Mouse (Mus musculus) CH12.LX (cell line): ENCODE measurements at regions not wholly inside any gene's neighbourhood (a gene's known extent, or its start where the extent isn't known, plus 50 kb on each side); places are given as distances from the start of the nearest gene placed in this dataset.

ENCODE experiments used
- DNase-seq: peaks from one replicate; pipeline ENCODE4 v3.0.0-alpha.2; 2013; ENCODE audit errors: extremely low read depth
- H3K27ac ChIP-seq: 2 replicates; pipeline ENCODE4 v1.5.1; 2012; ENCODE audit warnings: low read depth, mild to moderate bottlenecking, control low read depth, moderate library complexity; ENCODE audit not compliant: insufficient read depth
- H3K27me3 ChIP-seq: replicated peaks from 2 replicates; pipeline ENCODE3; 2012; ENCODE audit warnings: inconsistent platforms
- H3K36me3 ChIP-seq, 2 experiments: replicated peaks in 1 of 2; 2 replicates each; pipeline versions ENCODE3 to v1.6.1; 2012; ENCODE audit warnings: inconsistent platforms in 1 of 2, low read length in 1 of 2, mild to moderate bottlenecking in 1 of 2, mixed read lengths in 1 of 2, moderate library complexity in 1 of 2; ENCODE audit not compliant: control insufficient read depth in 1 of 2, insufficient read depth in 1 of 2
- H3K4me1 ChIP-seq, 2 experiments: 2 replicates each; pipeline ENCODE4 v1.6.1; 2012; ENCODE audit warnings: inconsistent platforms in 1 of 2, moderate library complexity in 1 of 2; ENCODE audit not compliant: insufficient read depth in 2 of 2, control insufficient read depth in 1 of 2
- H3K4me2 ChIP-seq: 2 replicates; pipeline ENCODE4 v1.6.1; 2012; ENCODE audit warnings: low read depth, mild to moderate bottlenecking, control low read depth; ENCODE audit not compliant: poor library complexity, insufficient read depth, severe bottlenecking
- H3K4me3 ChIP-seq, 3 experiments: fragments of 150-350 bp in 1 of 3; sonication (generic) in 1 of 3; replicated peaks in 1 of 3; 2 replicates each; pipeline versions ENCODE3 to v1.5.1; 2011 to 2012; ENCODE audit warnings: low read depth in 2 of 3, low read length in 2 of 3, mild to moderate bottlenecking in 2 of 3, moderate library complexity in 2 of 3, control low read depth in 1 of 3, improper control_type of control experiment in 1 of 3, inconsistent platforms in 1 of 3, mixed read lengths in 1 of 3; ENCODE audit not compliant: poor library complexity in 1 of 3
- H3K79me2 ChIP-seq: replicated peaks from 2 replicates; pipeline ENCODE4 v1.6.1; 2012; ENCODE audit warnings: mild to moderate bottlenecking, moderate library complexity; ENCODE audit not compliant: control insufficient read depth, poor library complexity, insufficient read depth, severe bottlenecking; ENCODE audit errors: extremely low read depth
- H3K9ac ChIP-seq: 2 replicates; pipeline ENCODE4 v1.6.1; 2012; ENCODE audit warnings: low read depth, mild to moderate bottlenecking, control low read depth, moderate library complexity; ENCODE audit not compliant: insufficient read depth
- H3K9me3 ChIP-seq: replicated peaks from 2 replicates; pipeline ENCODE3; 2012; ENCODE audit warnings: low read length, inconsistent platforms, mixed read lengths
- CHD1 ChIP-seq: IDR thresholded peaks from 2 replicates; pipeline ENCODE4 v1.6.1; 2012; ENCODE audit warnings: low read depth, low read length, improper control_type of control experiment, inconsistent platforms
- CHD2 ChIP-seq: IDR thresholded peaks from 2 replicates; pipeline ENCODE4 v1.6.1; 2011; ENCODE audit warnings: low read length, improper control_type of control experiment
- CTCF ChIP-seq, 2 experiments: IDR thresholded peaks in 1 of 2; conservative IDR thresholded peaks in 1 of 2; 2 replicates each; pipeline ENCODE4 v1.5.1; 2011 to 2012; ENCODE audit warnings: low read depth in 2 of 2, low read length in 2 of 2, improper control_type of control experiment in 1 of 2, inconsistent platforms in 1 of 2, mild to moderate bottlenecking in 1 of 2, moderate library complexity in 1 of 2
- GABPA ChIP-seq: IDR thresholded peaks from 2 replicates; pipeline ENCODE4 v1.6.1; 2012; ENCODE audit warnings: low read depth, low read length, improper control_type of control experiment, inconsistent platforms; ENCODE audit not compliant: insufficient replicate concordance
- HCFC1 ChIP-seq: IDR thresholded peaks from 2 replicates; pipeline ENCODE4 v1.6.1; 2012; ENCODE audit warnings: low read depth, mild to moderate bottlenecking, inconsistent platforms, low read length, improper control_type of control experiment
- IRF4 ChIP-seq: IDR thresholded peaks from 2 replicates; pipeline ENCODE4 v1.6.1; 2014; ENCODE audit warnings: low read depth, mild to moderate bottlenecking, inconsistent platforms, low read length, improper control_type of control experiment
- KAT2A ChIP-seq: IDR thresholded peaks from 2 replicates; pipeline ENCODE4 v1.6.1; 2012; ENCODE audit warnings: low read length, improper control_type of control experiment, inconsistent platforms; ENCODE audit not compliant: insufficient replicate concordance
- MAFK ChIP-seq: IDR thresholded peaks from 2 replicates; pipeline ENCODE4 v1.6.1; 2011; ENCODE audit warnings: low read length, improper control_type of control experiment; ENCODE audit not compliant: insufficient replicate concordance
- MAX ChIP-seq: IDR thresholded peaks from 2 replicates; pipeline ENCODE4 v1.6.1; 2011; ENCODE audit warnings: low read length, improper control_type of control experiment
- MEF2A ChIP-seq: IDR thresholded peaks from 2 replicates; pipeline ENCODE4 v1.6.1; 2014; ENCODE audit warnings: low read depth, mild to moderate bottlenecking, inconsistent platforms, low read length, improper control_type of control experiment, borderline replicate concordance
- MXI1 ChIP-seq: IDR thresholded peaks from 2 replicates; pipeline ENCODE4 v1.6.1; 2011; ENCODE audit warnings: mild to moderate bottlenecking, low read depth, low read length, improper control_type of control experiment
- POLR2A ChIP-seq: IDR thresholded peaks from 2 replicates; pipeline ENCODE4 v1.6.1; 2011; ENCODE audit warnings: low read depth, mild to moderate bottlenecking, improper control_type of control experiment, low read length
- RCOR1 ChIP-seq: conservative IDR thresholded peaks from 2 replicates; pipeline ENCODE4 v1.6.1; 2012; ENCODE audit warnings: low read depth, mild to moderate bottlenecking, inconsistent platforms, low read length, improper control_type of control experiment
- SMC3 ChIP-seq: IDR thresholded peaks from 2 replicates; pipeline ENCODE4 v1.6.1; 2011; ENCODE audit warnings: low read depth, low read length, improper control_type of control experiment
- TCF12 ChIP-seq: IDR thresholded peaks from 2 replicates; pipeline ENCODE4 v1.6.1; 2014; ENCODE audit warnings: low read depth, mild to moderate bottlenecking, inconsistent platforms, low read length, improper control_type of control experiment
- USF2 ChIP-seq: conservative IDR thresholded peaks from 2 replicates; pipeline ENCODE4 v1.6.1; 2011; ENCODE audit warnings: low read depth, low read length, improper control_type of control experiment
- ZC3H11A ChIP-seq: IDR thresholded peaks from 2 replicates; pipeline ENCODE4 v1.6.1; 2012; ENCODE audit warnings: low read depth, mild to moderate bottlenecking, inconsistent platforms, low read length, improper control_type of control experiment
- ZMIZ1 ChIP-seq: IDR thresholded peaks from 2 replicates; pipeline ENCODE4 v1.6.1; 2012; ENCODE audit warnings: low read depth, mild to moderate bottlenecking, inconsistent platforms, low read length, improper control_type of control experiment
- ZNF384 ChIP-seq: IDR thresholded peaks from 2 replicates; pipeline ENCODE4 v1.6.1; 2012; ENCODE audit warnings: low read depth, low read length, improper control_type of control experiment, inconsistent platforms
- dilution Hi-C: fragments of 300-500 bp; cut with MboI; formaldehyde crosslinking; loops from 2 replicates; pipeline ENCODE4 v1.14.3; 2020; ENCODE audit warnings: low sequenced_read_pairs; ENCODE audit not compliant: extremely low pct_unique_long_range_greater_than_20kb, extremely low pct_ligation_motif_present
- in situ Hi-C: fragments of 300-500 bp; cut with MboI; formaldehyde crosslinking; loops from 3 replicates; pipeline ENCODE4 v1.14.3; 2019; ENCODE audit warnings: low sequenced_read_pairs, low pct_ligation_motif_present, low pct_unique_long_range_greater_than_20kb, mixed read lengths

- Histone ChIP-seq H3K79me2 (no peaks in the 10 kb centered on the region), H3K4me3 (no peak overlapping the region), H3K4me2 (no peak overlapping the region), H3K36me3 (no peaks in the 10 kb centered on the region), H3K4me1 (no peaks in the 10 kb centered on the region), H3K9ac (no peak overlapping the region), H3K27ac (no peak overlapping the region), H3K27me3 (peaks cover 3% of the 10 kb centered on the region), H3K9me3 (peaks cover 4% of the 10 kb centered on the region)
- dilution Hi-C loops = no loop called here
- no peak for DNase-seq
- TF ChIP-seq GABPA (no peak), CHD2 (no peak), HCFC1 (no peak), ZMIZ1 (no peak), TCF12 (no peak), IRF4 (no peak), KAT2A (no peak), ZC3H11A (no peak), MXI1 (no peak), USF2 (no peak), MAFK (no peak), MAX (no peak), MEF2A (no peak), ZNF384 (no peak), RCOR1 (no peak), SMC3 (no peak), POLR2A (no peak), CHD1 (no peak)
- in situ Hi-C loops = no loop called here
These were observed 198.7 kb downstream of the Arrdc4 start for GRCm38 (mm10) chr7:68550330-68550729.

GRCm38 (mm10) chr7:68548176-68548575, 200.9 kb downstream of the Arrdc4 start:
- Histone ChIP-seq H3K36me3 (no peaks in the 10 kb centered on the region), H3K27ac (no peak overlapping the region), H3K4me3 (no peak overlapping the region), H3K79me2 (no peaks in the 10 kb centered on the region), H3K9me3 (peaks cover 8% of the 10 kb centered on the region), H3K4me1 (no peaks in the 10 kb centered on the region), H3K9ac (no peak overlapping the region), H3K4me2 (no peak overlapping the region), H3K27me3 (no peaks in the 10 kb centered on the region)
- no peak for TF ChIP-seq KAT2A
- TF ChIP-seq SMC3 = 0 out of 2 replicates have a peak, but pooled peaks have one; percentile 9
- TF ChIP-seq CTCF (conservative IDR thresholded peaks at IDR 0.05 in 1 of 2, IDR thresholded peaks at IDR 0.05 in 1 of 2; ENCODE audit: low read depth in 2 of 2, low read length in 2 of 2) = peak in 1 of 2 experiments; percentile 26; a peak in 2 of 4 replicates
- in situ Hi-C loops = no loop called here
- no peak for DNase-seq
- dilution Hi-C loops = no loop called here
